Mouse (Mus musculus) brain, embryonic 18.5 days (tissue): Measurements from ENCODE around the gene Plekhg6.

ENCODE experiments used
- DNase-seq: peaks from one replicate; pipeline ENCODE4 v3.0.0-alpha.2; 2012; ENCODE audit warnings: low read depth, low spot score

Gene Plekhg6

DNA sequence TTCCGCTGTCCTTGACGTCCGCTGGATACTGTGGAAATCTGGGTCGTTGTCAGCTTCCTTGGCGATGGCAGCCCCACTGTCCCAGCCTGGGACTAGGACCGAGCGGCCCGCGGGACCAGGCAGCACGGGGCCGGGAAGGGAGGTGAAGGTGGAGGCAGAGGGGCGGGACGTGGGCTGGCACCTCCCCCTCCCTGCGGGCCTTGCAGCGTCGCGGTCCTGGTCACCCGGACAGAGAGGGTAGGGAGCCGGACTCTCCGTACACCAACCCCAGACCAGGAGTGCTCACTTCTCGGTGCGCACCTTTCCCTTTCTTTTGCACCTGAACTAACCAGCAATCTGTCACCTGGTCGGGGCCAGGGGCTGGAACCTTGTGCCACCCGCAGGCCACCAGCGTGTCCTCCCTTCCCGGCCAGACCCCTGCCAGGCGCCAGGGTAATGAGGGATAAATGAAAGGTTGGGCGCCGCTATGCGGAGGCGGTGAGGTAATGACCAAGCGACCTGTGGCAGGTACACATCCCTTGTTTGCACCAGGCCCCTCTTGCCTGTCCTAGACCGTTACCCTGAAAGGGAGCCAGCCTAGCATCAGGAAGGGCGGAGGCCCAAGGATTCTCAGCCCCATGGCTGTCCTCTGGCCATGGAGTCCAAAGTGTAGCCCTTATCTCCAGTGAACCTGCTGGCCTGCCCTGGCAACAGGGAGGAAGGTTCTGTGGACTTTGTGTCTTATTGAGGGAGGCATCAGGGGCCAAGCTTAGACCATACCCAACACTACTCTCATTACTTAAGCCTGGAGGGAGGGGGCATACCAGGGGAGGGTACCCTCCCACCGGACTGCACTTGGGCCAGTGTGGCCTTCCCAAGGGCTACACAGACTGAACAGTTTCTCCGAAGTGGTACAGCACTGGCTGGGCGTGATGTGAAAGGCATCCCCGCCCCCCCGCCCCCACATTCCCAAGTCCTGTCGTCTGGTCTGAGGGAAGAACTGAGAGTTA, at the start of gene Plekhg6:
Gene Plekhg6, minus strand, starts transcription at position 422 of the 989 bp plus-strand sequence.
- no peak for DNase-seq

DNA sequence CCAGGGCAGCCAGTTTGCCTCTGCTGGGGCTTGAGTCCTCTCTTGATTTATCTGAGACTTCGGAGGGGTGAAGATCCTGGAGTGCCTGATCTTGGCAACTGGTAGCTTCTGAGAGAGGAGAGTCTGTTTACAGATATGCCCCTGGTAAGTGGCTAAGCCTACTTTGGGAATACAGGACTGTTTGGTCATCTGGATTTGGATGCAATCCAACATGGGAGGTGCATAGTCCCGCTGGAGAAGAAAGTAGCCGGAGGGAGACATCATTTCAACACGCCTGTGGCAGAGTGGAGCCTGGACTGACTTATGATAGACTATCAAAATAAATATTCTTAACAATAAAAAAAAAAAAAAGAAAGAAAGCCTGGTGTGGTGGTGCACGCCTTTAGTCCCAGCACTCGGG, 49.1 kb upstream of the Plekhg6 start:
- DNase-seq: no peak

- peak; percentile 22 for DNase-seq
Measured at GRCm38 (mm10) chr6:125426383-125427360, 46.1 kb upstream of the Plekhg6 start.

DNA sequence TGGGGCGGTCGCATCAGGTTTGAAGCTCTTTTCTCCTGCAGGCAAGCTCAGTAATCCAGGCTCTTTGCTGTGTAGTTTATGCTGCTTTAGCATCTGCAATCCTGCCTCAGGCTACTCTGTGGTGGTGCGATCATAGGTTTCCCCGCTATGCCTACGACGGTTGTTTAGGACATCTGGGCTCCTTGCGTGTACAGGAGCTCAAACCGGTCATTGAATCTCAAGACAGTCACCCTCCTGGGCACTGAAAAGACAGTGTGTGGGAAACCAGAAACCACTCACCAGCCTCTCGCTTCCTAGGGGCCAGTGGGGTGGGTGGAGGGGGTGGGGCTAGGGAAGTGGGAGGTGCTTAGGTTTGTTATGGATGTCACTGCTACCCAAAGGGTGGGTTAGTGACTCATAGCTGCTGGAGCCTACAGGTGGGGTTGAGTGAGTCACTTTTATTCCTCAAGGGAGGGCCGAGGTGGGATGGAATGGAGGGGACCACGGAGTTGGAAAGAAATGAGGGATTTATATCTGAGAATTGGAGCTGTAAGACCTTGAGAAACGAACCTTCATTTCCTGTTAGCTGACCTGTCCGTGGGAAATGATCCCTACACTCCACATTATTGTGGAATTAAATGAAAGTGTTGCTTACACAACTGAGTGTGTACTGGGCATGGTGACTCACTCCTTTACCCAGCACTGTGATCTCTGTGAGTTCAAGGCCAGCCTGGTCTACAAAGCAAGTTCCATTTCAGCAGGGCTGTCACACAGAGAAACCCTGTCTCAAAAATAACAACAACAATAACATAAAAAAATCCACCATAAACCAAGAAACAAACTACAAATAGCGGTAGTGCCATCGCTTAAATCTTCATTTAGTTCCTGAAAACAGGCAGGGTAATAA, 44.9 kb upstream of the Plekhg6 start:
- no peak for DNase-seq

- DNase-seq: no peak
Measured at GRCm38 (mm10) chr6:125424156-125424555, 43.6 kb upstream of the Plekhg6 start.

DNA sequence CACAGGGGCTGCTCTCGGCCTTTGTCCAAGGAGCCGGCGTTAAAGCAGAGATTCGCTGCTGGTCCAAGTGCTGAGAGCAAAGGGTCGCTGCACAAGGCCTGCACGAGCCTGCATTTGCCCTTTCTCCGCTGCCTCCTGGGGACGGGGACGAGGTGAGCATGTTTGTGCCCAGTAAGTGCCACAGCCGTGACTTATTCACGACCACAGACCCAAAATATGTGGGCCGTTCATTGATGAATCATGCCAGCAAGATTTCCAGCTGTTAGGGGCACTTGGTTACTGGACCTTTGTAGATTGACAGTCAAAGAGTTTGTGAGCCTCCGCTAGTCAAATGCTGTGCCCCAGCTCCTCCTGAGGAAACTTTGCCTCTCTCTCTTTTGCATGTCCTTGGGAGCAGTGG, 42.9 kb upstream of the Plekhg6 start:
- DNase-seq: no peak

- no peak for DNase-seq
Measured at GRCm38 (mm10) chr6:125423099-125423498, 42.5 kb upstream of the Plekhg6 start.

GRCm38 (mm10) chr6:125422051-125422822, 41.6 kb upstream of the Plekhg6 start:
- DNase-seq: no peak

- DNase-seq: no peak
Measured at GRCm38 (mm10) chr6:125420458-125421063, 40.0 kb upstream of the Plekhg6 start.

DNA sequence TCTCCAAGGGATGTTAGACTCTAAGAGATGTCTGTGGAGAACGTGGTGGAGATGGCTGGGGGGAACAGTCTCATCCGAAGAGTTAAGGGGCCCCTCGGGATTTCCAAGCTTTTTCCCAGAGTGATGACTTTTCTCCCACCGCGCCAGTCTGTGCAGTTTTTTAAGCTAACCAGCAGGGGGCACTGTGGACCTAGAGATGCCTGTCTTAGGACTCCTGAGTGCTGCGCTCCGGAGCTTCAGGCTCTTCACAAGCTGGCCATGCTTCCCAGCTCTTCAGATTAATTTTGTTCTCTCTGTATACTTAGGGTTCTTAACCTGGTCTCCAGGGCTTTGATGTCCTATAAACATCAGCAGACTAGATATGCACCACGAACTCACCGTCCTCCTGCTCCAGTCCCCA, 38.2 kb upstream of the Plekhg6 start:
- DNase-seq: peak; percentile 65

GRCm38 (mm10) chr6:125413326-125413725, 32.7 kb upstream of the Plekhg6 start:
- DNase-seq: no peak

- DNase-seq: no peak
Measured at GRCm38 (mm10) chr6:125411661-125412060, 31.1 kb upstream of the Plekhg6 start.

DNA sequence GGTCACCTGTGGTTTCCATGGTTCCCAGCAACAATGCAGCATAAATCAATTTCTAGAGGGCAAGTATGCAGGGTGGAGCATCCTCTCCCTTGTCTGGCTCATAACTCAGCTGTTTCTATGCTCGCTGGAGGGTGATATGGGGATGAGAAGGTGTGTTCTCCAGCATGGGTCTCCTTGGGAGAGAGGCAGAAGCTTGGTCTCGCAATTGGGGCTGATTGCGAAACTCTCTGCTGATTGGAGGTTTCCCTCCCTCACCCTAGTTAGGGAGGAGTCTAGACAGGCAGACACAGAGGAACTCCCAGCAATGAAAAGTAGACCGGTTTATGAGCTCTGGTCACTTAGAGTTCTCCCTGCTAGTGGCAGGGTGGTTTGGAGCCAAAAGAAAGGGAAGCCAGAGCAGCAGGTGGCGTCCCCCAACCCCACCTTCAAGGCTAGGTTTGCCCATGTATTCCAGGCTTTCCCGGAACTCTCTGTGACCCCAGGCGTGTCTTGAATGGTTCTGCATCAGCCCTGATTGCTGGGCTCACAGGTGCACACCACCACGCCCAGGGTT, 30.5 kb upstream of the Plekhg6 start:
- no peak for DNase-seq

DNA sequence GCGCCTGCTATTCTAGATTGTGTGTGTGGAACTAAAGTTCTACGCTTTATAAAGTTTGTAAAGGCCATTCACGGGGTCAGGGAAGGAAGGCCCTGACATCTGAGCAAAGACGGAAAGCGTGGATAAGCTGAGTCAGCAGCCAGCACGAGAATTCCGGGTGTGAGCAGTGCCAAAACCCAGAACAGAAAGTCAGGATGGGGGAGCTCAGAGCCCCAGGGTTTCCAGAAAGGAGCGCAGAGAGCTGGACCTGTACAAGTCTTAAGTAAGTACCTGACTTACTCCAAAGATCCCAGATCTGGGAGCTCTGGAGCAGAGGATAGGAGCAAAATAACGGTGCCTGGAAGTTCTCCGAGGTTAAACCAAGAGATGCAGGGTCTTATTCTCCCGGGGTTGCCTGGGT, 30.0 kb upstream of the Plekhg6 start:
- no peak for DNase-seq

- DNase-seq: no peak
Measured at GRCm38 (mm10) chr6:125407657-125408056, 27.1 kb upstream of the Plekhg6 start.

DNA sequence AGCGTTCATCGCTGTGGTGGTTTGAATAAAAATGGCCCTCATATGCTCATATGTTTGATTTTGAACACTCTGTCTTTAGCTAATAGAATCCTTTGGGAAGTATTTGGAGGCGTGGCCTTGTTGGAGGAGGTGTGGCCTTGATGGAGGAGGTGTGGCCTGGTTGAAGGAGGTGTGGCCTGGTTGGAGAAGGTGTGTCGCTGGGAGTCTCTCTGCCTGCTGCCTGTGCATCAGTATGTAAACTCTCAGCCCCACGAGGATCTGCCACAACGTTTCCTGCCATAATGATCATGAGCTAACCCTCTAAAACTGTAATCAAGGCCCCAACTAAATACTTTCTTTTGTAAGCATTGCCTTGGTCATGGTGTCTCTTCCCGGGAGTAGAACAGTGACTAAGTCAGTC, 26.6 kb upstream of the Plekhg6 start:
- no peak for DNase-seq

DNA sequence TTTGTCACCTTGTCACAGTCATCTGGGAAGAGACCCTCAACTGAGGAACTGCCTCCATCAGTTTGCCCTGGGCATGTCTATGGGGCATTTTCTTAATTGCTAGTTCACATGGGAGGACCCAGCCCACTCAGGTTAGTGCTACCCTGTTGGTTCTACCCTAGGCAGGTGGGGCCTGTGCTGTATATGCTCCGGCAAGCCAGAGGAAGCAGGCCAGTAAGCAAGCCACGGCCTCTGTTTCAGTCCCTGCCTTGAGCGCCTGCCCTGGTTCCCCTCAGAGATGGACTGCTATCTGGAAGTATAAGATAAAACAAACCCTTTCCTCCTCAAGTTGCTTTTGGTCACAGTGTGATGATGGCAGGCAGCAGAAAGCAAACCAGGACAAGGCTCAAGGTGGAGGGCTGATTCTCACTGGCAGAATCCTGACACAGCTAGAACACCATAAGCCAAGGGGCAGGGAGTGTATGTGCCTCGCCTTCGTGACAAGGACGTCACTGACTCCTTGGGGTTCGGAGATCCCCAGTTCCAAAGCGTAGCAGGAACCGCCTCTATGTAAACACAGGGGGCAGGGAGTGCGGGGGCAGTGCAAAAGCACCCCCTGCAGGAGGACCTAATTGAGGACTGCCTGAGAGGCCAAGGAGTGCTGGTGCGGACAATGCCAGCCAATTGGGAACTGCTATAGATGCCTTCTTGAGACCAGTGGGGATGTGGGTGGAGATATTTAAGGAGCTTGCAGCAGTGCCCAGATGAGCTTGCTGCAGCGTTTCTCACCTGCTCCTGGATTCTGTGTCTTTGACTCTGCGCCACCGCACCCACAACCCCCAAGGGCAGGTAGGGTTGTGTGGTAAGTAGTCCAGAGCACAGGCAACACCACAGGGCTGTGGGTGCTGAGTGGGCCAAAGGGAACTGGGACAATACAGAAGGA, 25.1 kb upstream of the Plekhg6 start:
- no peak for DNase-seq

GRCm38 (mm10) chr6:125389853-125390252, 9.3 kb upstream of the Plekhg6 start:
- no peak for DNase-seq

- no peak for DNase-seq
Measured at GRCm38 (mm10) chr6:125386080-125386479, 5.5 kb upstream of the Plekhg6 start.
